Mouse (Mus musculus) MEL (cell line): ENCODE data around the gene Myl7.

Source experiments
- CTCF ChIP-seq, 3 experiments: IDR thresholded peaks in 2 of 3; conservative IDR thresholded peaks in 1 of 3; 2 replicates each; pipeline ENCODE4 v1.5.1; 2011 to 2012; ENCODE audit warnings: low read length in 3 of 3, low read depth in 2 of 3, mild to moderate bottlenecking in 2 of 3, improper control_type of control experiment in 1 of 3, inconsistent platforms in 1 of 3, mixed read lengths in 1 of 3, moderate library complexity in 1 of 3; ENCODE audit not compliant: control insufficient read depth in 1 of 3, insufficient read depth in 1 of 3, poor library complexity in 1 of 3, severe bottlenecking in 1 of 3
- EP300 ChIP-seq, 2 experiments: IDR thresholded peaks; 2 replicates each; pipeline ENCODE4 v1.6.1; 2011; ENCODE audit warnings: improper control_type of control experiment in 2 of 2, low read length in 2 of 2, low read depth in 1 of 2, mild to moderate bottlenecking in 1 of 2
- POLR2A ChIP-seq, 2 experiments: IDR thresholded peaks; 2 replicates each; pipeline ENCODE4 v1.6.1; 2011 to 2012; ENCODE audit warnings: low read length in 2 of 2, mild to moderate bottlenecking in 2 of 2, control low read depth in 1 of 2, improper control_type of control experiment in 1 of 2, low read depth in 1 of 2, moderate library complexity in 1 of 2; ENCODE audit not compliant: control insufficient read depth in 1 of 2, insufficient read depth in 1 of 2, poor library complexity in 1 of 2
- TCF12 ChIP-seq: IDR thresholded peaks from 2 replicates; pipeline ENCODE4 v1.6.1; 2014; ENCODE audit warnings: low read depth, mild to moderate bottlenecking, inconsistent platforms, low read length, improper control_type of control experiment, moderate library complexity

DNA sequence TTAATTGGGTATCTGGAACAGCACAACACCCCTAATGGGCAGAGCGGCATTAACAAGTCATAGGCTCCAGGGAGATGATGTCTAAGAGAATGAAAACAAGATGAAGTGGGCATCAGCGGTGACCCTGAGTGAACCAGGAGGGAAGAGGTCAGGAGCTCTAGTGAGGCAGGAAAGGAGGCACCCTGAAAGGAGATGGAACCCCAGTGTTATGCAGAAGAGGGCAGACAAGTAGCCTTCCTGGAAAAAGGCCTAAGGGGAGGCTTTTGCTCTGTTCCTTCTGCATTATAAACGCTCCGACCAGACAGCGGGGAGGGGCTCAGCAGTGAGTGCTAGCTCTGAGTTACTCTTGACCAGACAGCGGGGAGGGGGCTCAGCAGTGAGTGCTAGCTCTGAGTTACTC lies 44.4 kb upstream of the Myl7 start:
- TF ChIP-seq EP300 (IDR thresholded peaks at IDR 0.05; ENCODE audit: low read depth in 1 of 2, low read length in 2 of 2) (no peak), CTCF (IDR thresholded peaks at IDR 0.05 in 2 of 3, conservative IDR thresholded peaks at IDR 0.05 in 1 of 3; ENCODE audit: control insufficient read depth in 1 of 3, insufficient read depth in 1 of 3, low read depth in 2 of 3, low read length in 3 of 3, poor library complexity in 1 of 3, severe bottlenecking in 1 of 3) (no peak), TCF12 (no peak), POLR2A (IDR thresholded peaks at IDR 0.05; ENCODE audit: control insufficient read depth in 1 of 2, insufficient read depth in 1 of 2, low read depth in 1 of 2, low read length in 2 of 2, poor library complexity in 1 of 2) (no peak)
